Mouse (Mus musculus) CH12.LX (cell line): ENCODE measurements around the gene Gm5416.

Experiments used
- CHD2 ChIP-seq: IDR thresholded peaks from 2 replicates; pipeline ENCODE4 v1.6.1; 2011; ENCODE audit warnings: low read length, improper control_type of control experiment
- CTCF ChIP-seq, 2 experiments: IDR thresholded peaks in 1 of 2; conservative IDR thresholded peaks in 1 of 2; 2 replicates each; pipeline ENCODE4 v1.5.1; 2011 to 2012; ENCODE audit warnings: low read depth in 2 of 2, low read length in 2 of 2, improper control_type of control experiment in 1 of 2, inconsistent platforms in 1 of 2, mild to moderate bottlenecking in 1 of 2, moderate library complexity in 1 of 2
- JUND ChIP-seq: conservative IDR thresholded peaks from 2 replicates; pipeline ENCODE4 v1.6.1; 2011; ENCODE audit warnings: low read depth, low read length, improper control_type of control experiment
- MAX ChIP-seq: IDR thresholded peaks from 2 replicates; pipeline ENCODE4 v1.6.1; 2011; ENCODE audit warnings: low read length, improper control_type of control experiment
- POLR2A ChIP-seq: IDR thresholded peaks from 2 replicates; pipeline ENCODE4 v1.6.1; 2011; ENCODE audit warnings: low read depth, mild to moderate bottlenecking, improper control_type of control experiment, low read length
- POLR2AphosphoS2 ChIP-seq: IDR thresholded peaks from 2 replicates; pipeline ENCODE4 v1.6.1; 2011; ENCODE audit warnings: low read depth, low read length, improper control_type of control experiment
- SIN3A ChIP-seq: IDR thresholded peaks from 2 replicates; pipeline ENCODE4 v1.6.1; 2012; ENCODE audit warnings: low read length, improper control_type of control experiment, inconsistent platforms

GRCm38 (mm10) chr16:36179910-36180309 is 30.3 kb upstream of the Gm5416 start:
- TF ChIP-seq CTCF (conservative IDR thresholded peaks at IDR 0.05 in 1 of 2, IDR thresholded peaks at IDR 0.05 in 1 of 2; ENCODE audit: low read depth in 2 of 2, low read length in 2 of 2) (no peak), MAX (no peak), POLR2AphosphoS2 (no peak), SIN3A (no peak), CHD2 (no peak), POLR2A (no peak), JUND (no peak)
